Mouse (Mus musculus): Measurements from ENCODE around the gene Selenom.

DNA sequence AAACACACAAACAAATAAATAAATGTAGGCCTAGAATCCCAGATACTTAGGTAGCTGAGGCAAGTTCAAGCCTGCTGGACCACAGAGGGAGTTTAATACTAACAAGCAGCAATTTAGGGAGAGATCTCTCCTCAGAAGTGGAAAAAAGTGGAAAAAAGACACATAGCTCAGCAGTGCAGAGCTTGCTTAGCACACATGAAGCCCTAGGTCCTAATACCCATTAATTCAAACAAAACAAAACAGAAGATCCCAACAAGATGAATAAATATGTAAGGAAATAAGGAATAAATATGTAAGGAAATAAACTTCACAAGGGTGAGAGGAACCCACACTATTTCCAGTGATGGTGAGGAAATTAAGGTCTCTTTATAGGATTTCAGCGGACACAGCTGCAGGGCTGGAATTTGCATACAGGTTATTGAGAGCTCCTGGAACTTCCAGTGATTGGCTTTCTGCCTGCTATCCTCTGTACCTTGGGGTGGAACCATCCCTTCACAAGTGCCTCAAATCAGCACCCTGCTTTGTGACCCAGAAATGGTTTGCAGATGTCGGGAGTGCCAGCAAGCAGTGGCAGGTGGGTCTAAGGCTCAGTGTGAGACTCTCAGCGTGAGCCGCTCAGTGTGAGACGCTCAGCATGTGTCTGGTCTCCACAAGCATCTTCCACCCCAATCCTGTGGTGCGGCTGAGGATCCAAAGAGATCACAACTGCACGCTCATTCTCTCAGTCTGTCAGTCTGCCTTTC, 9.5 kb downstream of the Selenom start:
- no peak for TF ChIP-seq POLR2A (IDR thresholded peaks at IDR 0.05; ENCODE audit: extremely low read depth, insufficient read depth, low read length)
- TF ChIP-seq CTCF (IDR thresholded peaks at IDR 0.05; ENCODE audit: extremely low read depth, insufficient read depth, low read length) = no peak
